ENCODE assay signal across 8 mouse cellular contexts in genomic region chr13:48732168-48732841, GRCm38 (mm10).
DNase-seq lines count a peak whose midpoint lies in the region; ATAC-seq and TF ChIP-seq lines count a peak whose summit lies in the region.

No protein-coding gene starts in this region.

- H3K4me3 ChIP-seq in ES-E14 (ENCODE audit: insufficient read depth in 1 of 2, low read depth in 1 of 2, low read length in 2 of 2, poor library complexity in 1 of 2, severe bottlenecking in 1 of 2), result no peak overlapping the region; a peak in 1 of 4 replicates
- peak overlapping the region; percentile 20; the same call in 1 of the 2 replicates for H3K4me3 ChIP-seq in limb, embryonic 11.5 days (ENCODE audit: low read depth, low read length)
- H3K4me3 ChIP-seq in midbrain, embryonic 13.5 days (replicated peaks), result no peak overlapping the region

- H3K4me1 ChIP-seq in ES-E14 (ENCODE audit: control insufficient read depth in 2 of 2, insufficient read depth in 2 of 2, low read length in 2 of 2, poor library complexity in 1 of 2), result peaks cover 0 to 4% of the 10 kb centered on the region in 2 experiments; a peak in 1 of 4 replicates
- H3K4me1 ChIP-seq in limb, embryonic 11.5 days (ENCODE audit: control insufficient read depth, insufficient read depth, low read length), result peaks cover 13% of the 10 kb centered on the region
- H3K4me1 ChIP-seq in midbrain, embryonic 13.5 days (replicated peaks), result peaks cover 28% of the 10 kb centered on the region

- H3K27me3 ChIP-seq in limb, embryonic 11.5 days (ENCODE audit: control insufficient read depth, insufficient read depth, low read length), result peaks cover 52% of the 10 kb centered on the region
- peaks cover 71% of the 10 kb centered on the region for H3K27me3 ChIP-seq in midbrain, embryonic 13.5 days

- no peak overlapping the region for H3K27ac ChIP-seq in ES-E14 (ENCODE audit: insufficient read depth, low read depth, low read length, poor library complexity, severe bottlenecking)
- no peak overlapping the region for H3K27ac ChIP-seq in limb, embryonic 11.5 days (replicated peaks; ENCODE audit: low read depth, low read length)
- no peak overlapping the region for H3K27ac ChIP-seq in midbrain, embryonic 13.5 days

- 1% methylated on average over 29 of the region's 29 CpGs for WGBS in limb, embryonic 11.5 days
- WGBS in midbrain, embryonic 13.5 days, result 2% methylated on average over 29 of the region's 29 CpGs

- ATAC-seq in limb, embryonic 11.5 days (ENCODE audit: insufficient number of reproducible peaks, low FRiP score, low TSS enrichment, low read depth), result no peak; the same call in 1 of the 2 replicates
- ATAC-seq in midbrain, embryonic 13.5 days, result no peak

- no peak overlapping the region for H3K9ac ChIP-seq in ES-E14 (ENCODE audit: insufficient read depth, low read depth, low read length, poor library complexity, severe bottlenecking)
- H3K9ac ChIP-seq in limb, embryonic 11.5 days (ENCODE audit: low read length), result no peak overlapping the region
- no peak overlapping the region for H3K9ac ChIP-seq in midbrain, embryonic 13.5 days (replicated peaks)

- DNase-seq in A20 (ENCODE audit: low read depth, low spot score) (peak; percentile 59), ES-E14 (ENCODE audit: low read depth, low spot score) (peak; percentile 59)
- peak; percentile 68 for DNase-seq in embryo, embryonic 11 days
- peak; percentile 58 for DNase-seq in heart, postnatal 4 days
- DNase-seq in limb, embryonic 11.5 days (ENCODE audit: low spot score), result peak; percentile 73
- DNase-seq in thymus, postnatal 36 days, result peak; percentile 40 to 50
- DNase-seq in layer of hippocampus, adult 9-11 months, result no peak

- no peaks in the 10 kb centered on the region for H3K36me3 ChIP-seq in ES-E14 (ENCODE audit: control insufficient read depth, insufficient read depth, low read length, poor library complexity, severe bottlenecking)
- no peaks in the 10 kb centered on the region for H3K36me3 ChIP-seq in limb, embryonic 11.5 days (ENCODE audit: control insufficient read depth, insufficient read depth, low read length)
- no peaks in the 10 kb centered on the region for H3K36me3 ChIP-seq in midbrain, embryonic 13.5 days

- no peaks in the 10 kb centered on the region for H3K9me3 ChIP-seq in ES-E14 (ENCODE audit: control insufficient read depth, insufficient read depth, low read depth, low read length)
- H3K9me3 ChIP-seq in limb, embryonic 11.5 days (ENCODE audit: control insufficient read depth, low read length), result no peaks in the 10 kb centered on the region
- no peaks in the 10 kb centered on the region for H3K9me3 ChIP-seq in midbrain, embryonic 13.5 days

- in situ Hi-C loops in ES-E14 (cut with MboI; ENCODE audit: low sequenced_read_pairs in 2 of 2, unreplicated experiment in 2 of 2), result no loop called here

- 0 out of 2 replicates have a peak overlapping the region, but pooled peaks have one; percentile 5 for H3K4me2 ChIP-seq in limb, embryonic 11.5 days (ENCODE audit: low read depth, severe bottlenecking)
- H3K4me2 ChIP-seq in midbrain, embryonic 13.5 days (replicated peaks), result peak overlapping the region; percentile 50

TF ChIP-seq in ES-E14, 5 proteins besides CTCF, POLR2A, EP300 and RAD21:
- TF ChIP-seq ZC3H11A (IDR thresholded peaks at IDR 0.05; ENCODE audit: borderline replicate concordance, low read depth, low read length) (peak; percentile 17; the same call in 1 of the 2 replicates), MAFK (IDR thresholded peaks at IDR 0.05; ENCODE audit: insufficient read depth, low read depth, low read length) (no peak), ZNF384 (IDR thresholded peaks at IDR 0.05; ENCODE audit: low read depth, low read length) (no peak), CHD2 (IDR thresholded peaks at IDR 0.05; ENCODE audit: low read depth, low read length) (no peak)
